ENCODE assay signal across 13 mouse cellular contexts in genomic region chr9:105696818-105697564, GRCm38 (mm10). TPM values are rescaled to one million over a fixed set of nuclear protein-coding genes. Genes with fewer than 3 reads are reported as not detected.
DNase-seq lines count a peak whose midpoint lies in the region; ATAC-seq and TF ChIP-seq lines count a peak whose summit lies in the region.
"Had no signal": no experiment of that assay in that cellular context is flagged by ENCODE, and none has a peak within 500 bp of the region (broad histone marks: within the 10 kb centered on the region; RNA-seq: fewer than 3 reads in every experiment).

No protein-coding gene starts in this region.

- no peak overlapping the region for H3ac ChIP-seq in C2C12 (ENCODE audit: control insufficient read depth, insufficient read length, low read depth)

- no peaks in the 10 kb centered on the region for H3K79me2 ChIP-seq in C2C12 (ENCODE audit: control insufficient read depth, insufficient read depth)

- no peak overlapping the region for H3K27ac ChIP-seq in intestine, postnatal 0 days (ENCODE audit: low read depth, low read length)
- H3K27ac ChIP-seq: embryonic facial prominence, embryonic 10.5 days; hindbrain, embryonic 14.5 days; kidney, postnatal 0 days had no signal

- H3K9me3 ChIP-seq in intestine, postnatal 0 days (ENCODE audit: control insufficient read depth), result no peaks in the 10 kb centered on the region
- H3K9me3 ChIP-seq: embryonic facial prominence, embryonic 10.5 days had no signal

- no peak for TF ChIP-seq CTCF in C2C12 (IDR thresholded peaks at IDR 0.05; ENCODE audit: control insufficient read depth, insufficient read depth, insufficient read length)
- TF ChIP-seq CTCF in intestine, postnatal 0 days (IDR thresholded peaks at IDR 0.05; ENCODE audit: low read depth), result no peak

- H3K9ac ChIP-seq in intestine, postnatal 0 days (ENCODE audit: low read depth, low read length), result no peak overlapping the region
- H3K9ac ChIP-seq: hindbrain, embryonic 14.5 days had no signal

- H3K4me2 ChIP-seq in intestine, postnatal 0 days (replicated peaks; ENCODE audit: low read depth), result no peak overlapping the region
- H3K4me2 ChIP-seq: hindbrain, embryonic 14.5 days had no signal

- no peaks in the 10 kb centered on the region for H3K79me3 ChIP-seq in C2C12 (ENCODE audit: low read depth)

- H3K4me1 ChIP-seq in intestine, postnatal 0 days (replicated peaks; ENCODE audit: control insufficient read depth, insufficient read depth, low read length), result no peaks in the 10 kb centered on the region

- no peaks in the 10 kb centered on the region for H3K36me3 ChIP-seq in C2C12 (ENCODE audit: control insufficient read depth, insufficient read depth)
- no peaks in the 10 kb centered on the region for H3K36me3 ChIP-seq in intestine, postnatal 0 days (ENCODE audit: control insufficient read depth, insufficient read depth)
- H3K36me3 ChIP-seq: embryonic facial prominence, embryonic 10.5 days had no signal

- H3K27me3 ChIP-seq in C2C12 (ENCODE audit: control insufficient read depth, insufficient read depth, insufficient read length), result no peaks in the 10 kb centered on the region
- H3K27me3 ChIP-seq in intestine, postnatal 0 days (replicated peaks; ENCODE audit: control insufficient read depth, insufficient read depth, low read length), result 0 out of 2 replicates have a peak, but pooled peaks cover 4% of the 10 kb centered on the region

- 75% methylated on average over 7 of the region's 7 CpGs for whole genome bisulfite sequencing in intestine, postnatal 0 days

- ATAC-seq in frontal cortex, adult (ENCODE audit: low TSS enrichment), result peak; percentile 22
- ATAC-seq in intestine, postnatal 0 days, result no peak

- no peak for DNase-seq in frontal cortex, postnatal 14 days (ENCODE audit: low spot score in 2 of 2)
- DNase-seq in left cerebral cortex, adult 18-20 months (ENCODE audit: low spot score in 2 of 2), result peak; percentile 33 to 38
- no peak for DNase-seq in left cerebral cortex, adult 11 months (ENCODE audit: low spot score)
- peak; percentile 59 for DNase-seq in adrenal gland, postnatal 10 days
- no peak for DNase-seq in urinary bladder, postnatal 4 days (ENCODE audit: low spot score in 2 of 2)
- DNase-seq: cerebellum, adult 8-10 months; thymus, adult 18-20 months had no signal

- no peak overlapping the region for H3K4me3 ChIP-seq in C2C12 (ENCODE audit: insufficient read depth, poor library complexity, severe bottlenecking)
- no peak overlapping the region for H3K4me3 ChIP-seq in intestine, postnatal 0 days (ENCODE audit: low read depth, low read length)
- H3K4me3 ChIP-seq: embryonic facial prominence, embryonic 10.5 days had no signal

TF ChIP-seq in C2C12, 6 proteins besides CTCF, POLR2A, EP300 and RAD21:
- TF ChIP-seq MYOD1 (IDR thresholded peaks at IDR 0.05; ENCODE audit: control insufficient read depth, insufficient read length, low read depth) (no peak), MYOG (IDR thresholded peaks at IDR 0.05; ENCODE audit: control insufficient read depth, extremely low read depth, insufficient read length) (no peak), CEBPB (IDR thresholded peaks at IDR 0.05; ENCODE audit: low read depth) (no peak), USF1 (IDR thresholded peaks at IDR 0.05; ENCODE audit: low read depth) (peak; percentile 85), MAX (IDR thresholded peaks at IDR 0.05) (no peak), FOSL1 (IDR thresholded peaks at IDR 0.05; ENCODE audit: insufficient read depth, low read length, poor library complexity, severe bottlenecking) (no peak)

RNA-seq across cellular contexts. Expression of gene Pik3r4, which starts 54.2 kb away (rescaled TPM):
- total RNA-seq in left cerebral cortex, adult 18-20 months (2021), result 10 to 100 TPM; 41.2 to 47.9 TPM
- polyA plus RNA-seq in C2C12 (2012; fragmentation: generic; extraction: Trizol), result 8.5 TPM
- total RNA-seq in adrenal gland, postnatal 10 days (2021), result 10 to 100 TPM; 26.3 to 33.5 TPM
- polyA plus RNA-seq in intestine, postnatal 0 days (2015; fragmentation: Nextera tagmentation; extraction: Ambion mirVana), result 8.4 and 8.9 TPM in 2 replicates

Comparison
In these comparisons a context has a peak if more than half of its experiments do, and no peak if none do; other contexts are left out.
1. DNase-seq: peak in left cerebral cortex, adult 18-20 months (2 of 2) and adrenal gland, postnatal 10 days (single experiment); none in frontal cortex, postnatal 14 days (0 of 2), left cerebral cortex, adult 11 months (single experiment) and urinary bladder, postnatal 4 days (0 of 2).